In genomic region chr4:123623742-123624151, GRCm38 (mm10) we compare ENCODE assay signal across 10 mouse cellular contexts.
A peak's percentile ranks its signal among the peaks of the same experiment; 100 is the strongest.
DNase-seq lines count a peak whose midpoint lies in the region; ATAC-seq and TF ChIP-seq lines count a peak whose summit lies in the region.
"Had no signal": no experiment of that assay in that cellular context is flagged by ENCODE, and none has a peak within 500 bp of the region (broad histone marks: within the 10 kb centered on the region; RNA-seq: fewer than 3 reads in every experiment).

No protein-coding gene starts in this region.

- ATAC-seq in intestine, embryonic 15.5 days, result no peak
- no peak for ATAC-seq in intestine, postnatal 0 days
- no peak for ATAC-seq in megakaryocyte, adult 5-6 weeks (ENCODE audit: poor library complexity, severe bottlenecking)

- peaks cover 18% of the 10 kb centered on the region for H3K4me1 ChIP-seq in intestine, embryonic 15.5 days (replicated peaks)
- H3K4me1 ChIP-seq in intestine, postnatal 0 days (replicated peaks; ENCODE audit: control insufficient read depth, insufficient read depth, low read length), result 0 out of 2 replicates have a peak, but pooled peaks cover 3% of the 10 kb centered on the region

- H3K27ac ChIP-seq in intestine, embryonic 15.5 days, result peak overlapping the region; percentile 54; the same call in 1 of the 2 replicates
- no peak overlapping the region for H3K27ac ChIP-seq in intestine, postnatal 0 days (ENCODE audit: low read depth, low read length)
- H3K27ac ChIP-seq: liver, embryonic 13.5 days had no signal

- no peak overlapping the region for H3K9ac ChIP-seq in intestine, embryonic 15.5 days
- H3K9ac ChIP-seq in intestine, postnatal 0 days (ENCODE audit: low read depth, low read length), result no peak overlapping the region
- H3K9ac ChIP-seq: liver, embryonic 13.5 days had no signal

- peak; percentile 62 for DNase-seq in ZHBTc4 (ENCODE audit: low read depth, low spot score)
- peak; percentile 33 for DNase-seq in gonadal fat pad, adult 2 months (ENCODE audit: low read depth)
- DNase-seq in lung, postnatal 10 days, result peak; percentile 75
- no peak for DNase-seq in gastrocnemius, postnatal 25 days
- DNase-seq in spleen, adult 12 weeks (ENCODE audit: low spot score), result no peak
- DNase-seq: liver, embryonic 13.5 days had no signal

- H3K36me3 ChIP-seq in intestine, embryonic 15.5 days, result no peaks in the 10 kb centered on the region
- H3K36me3 ChIP-seq in intestine, postnatal 0 days (ENCODE audit: control insufficient read depth, insufficient read depth), result no peaks in the 10 kb centered on the region
- H3K36me3 ChIP-seq: liver, embryonic 13.5 days had no signal

- no peaks in the 10 kb centered on the region for H3K9me3 ChIP-seq in intestine, embryonic 15.5 days
- no peaks in the 10 kb centered on the region for H3K9me3 ChIP-seq in intestine, postnatal 0 days (ENCODE audit: control insufficient read depth)
- H3K9me3 ChIP-seq: liver, embryonic 13.5 days had no signal

- no peak overlapping the region for H3K4me3 ChIP-seq in intestine, embryonic 15.5 days (replicated peaks)
- H3K4me3 ChIP-seq in intestine, postnatal 0 days (ENCODE audit: low read depth, low read length), result no peak overlapping the region
- H3K4me3 ChIP-seq: erythroblast, embryonic 14.5 days; liver, embryonic 13.5 days had no signal

- no peak overlapping the region for H3K4me2 ChIP-seq in intestine, embryonic 15.5 days (replicated peaks)
- no peak overlapping the region for H3K4me2 ChIP-seq in intestine, postnatal 0 days (replicated peaks; ENCODE audit: low read depth)
- H3K4me2 ChIP-seq: liver, embryonic 13.5 days had no signal

- TF ChIP-seq CTCF in intestine, postnatal 0 days (IDR thresholded peaks at IDR 0.05; ENCODE audit: low read depth), result no peak

- no peaks in the 10 kb centered on the region for H3K27me3 ChIP-seq in intestine, embryonic 15.5 days (replicated peaks)
- no peaks in the 10 kb centered on the region for H3K27me3 ChIP-seq in intestine, postnatal 0 days (replicated peaks; ENCODE audit: control insufficient read depth, insufficient read depth, low read length)
- H3K27me3 ChIP-seq: liver, embryonic 13.5 days had no signal

- WGBS in intestine, embryonic 15.5 days, result 71% methylated on average over 5 of the region's 5 CpGs
- 62% methylated on average over 5 of the region's 5 CpGs for WGBS in intestine, postnatal 0 days

Comparison
In these comparisons a context has a peak if more than half of its experiments do, and no peak if none do; other contexts are left out.
1. DNase-seq: peak in ZHBTc4 (single experiment), gonadal fat pad, adult 2 months (single experiment) and lung, postnatal 10 days (single experiment); none in gastrocnemius, postnatal 25 days (single experiment) and spleen, adult 12 weeks (single experiment).